Mouse (Mus musculus) adrenal gland, adult 10 weeks (tissue): ENCODE data around the gene C2cd4b. TPM values are rescaled to one million over a fixed set of nuclear protein-coding genes. Genes with fewer than 3 reads are reported as not detected.

Source experiments
- polyA plus RNA-seq: library from polyadenylated mRNA; stranded (reverse); fragments of 350-450 nt; fragmentation: Illumina TruSeq; extraction: RNeasy Lipid Tissue Mini Kit (QIAGEN cat#74804); gene quantifications from one replicate; pipeline ENCODE4 v1.2.3, GENCODE M21; 2014; ENCODE audit warnings: low read depth, low replicate concordance

The C2cd4b gene
- polyA plus RNA-seq, result not detected

DNA sequence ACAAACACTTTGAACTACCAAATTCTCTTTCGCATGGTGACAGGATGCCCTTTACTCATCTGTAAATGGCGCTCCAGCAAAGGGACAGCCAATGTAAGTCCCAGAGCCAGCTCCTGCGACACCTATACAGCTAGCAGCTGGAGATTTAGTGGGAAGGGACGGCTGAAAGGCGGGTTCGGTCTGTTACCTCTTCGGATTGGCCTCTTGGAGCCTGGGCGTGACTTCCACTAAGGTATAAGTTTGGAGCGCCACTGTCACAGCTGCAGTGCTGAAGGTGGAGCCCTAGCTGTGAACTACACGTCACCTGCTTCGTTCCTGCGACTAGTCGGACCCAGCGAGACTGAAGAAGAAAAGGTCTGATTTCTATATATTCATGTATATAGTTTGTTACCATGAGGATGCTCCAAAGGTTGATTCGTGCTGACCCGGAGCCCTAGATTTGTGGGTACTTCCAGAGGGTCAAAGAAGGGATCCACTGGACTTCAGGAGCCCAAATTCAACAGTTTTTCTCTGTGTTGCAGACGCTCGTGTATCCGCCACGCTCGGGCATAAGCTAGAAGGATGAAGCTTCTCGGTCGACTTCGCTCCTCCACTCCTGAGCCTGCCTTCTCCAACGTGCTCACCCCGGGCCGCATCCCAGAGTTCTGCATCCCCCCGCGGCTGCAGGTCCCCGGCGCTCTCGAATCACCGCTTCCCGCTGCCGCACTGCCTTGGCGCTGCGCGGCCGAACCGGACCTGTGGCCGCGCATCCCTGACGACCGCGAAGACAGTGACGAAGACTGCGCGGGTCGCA, at the start of gene C2cd4b:
C2cd4b (plus strand) TSS at position 275 of the 793 bp plus-strand sequence.

Other genes with a start within 250 kb of the C2cd4b start
- gene Tln2, start 199.7 kb upstream of the C2cd4b start, polyA plus RNA-seq, result 6.6 TPM
- gene C2cd4a, start 72.9 kb downstream of the C2cd4b start, polyA plus RNA-seq, result not detected
- 59.8 TPM for gene Vps13c, start 81.0 kb downstream of the C2cd4b start, polyA plus RNA-seq